Mouse (Mus musculus): ENCODE measurements around the gene Ina. TPM values are rescaled to one million over a fixed set of nuclear protein-coding genes. Genes with fewer than 3 reads are reported as not detected.

Gene Ina
- total and polyA plus RNA-seq, 3 experiments: not detected

GRCm38 (mm10) chr19:47050271-47051032 lies 36.0 kb downstream of the Ina start, which contains the start of gene Pcgf6 (continued):
- peak; percentile 86 for TF ChIP-seq POLR2AphosphoS2 (IDR thresholded peaks at IDR 0.05; ENCODE audit: low read length)
- TF ChIP-seq GATA1 (IDR thresholded peaks at IDR 0.05; ENCODE audit: low read depth, low read length): no peak
- TF ChIP-seq ZNF384 (IDR thresholded peaks at IDR 0.05; ENCODE audit: low read depth, low read length): no peak
- no peak for TF ChIP-seq SMC3 (IDR thresholded peaks at IDR 0.05; ENCODE audit: low read depth, low read length)
- TF ChIP-seq TAL1 (IDR thresholded peaks at IDR 0.05; ENCODE audit: low read length): no peak
- no peak for TF ChIP-seq BHLHE40 (IDR thresholded peaks at IDR 0.05; ENCODE audit: borderline replicate concordance, low read depth, low read length)
- no peak for TF ChIP-seq CTCF (IDR thresholded peaks at IDR 0.05 in 2 of 3, conservative IDR thresholded peaks at IDR 0.05 in 1 of 3; ENCODE audit: control insufficient read depth in 1 of 3, insufficient read depth in 1 of 3, low read depth in 2 of 3, low read length in 3 of 3, poor library complexity in 1 of 3, severe bottlenecking in 1 of 3)
- TF ChIP-seq ETS1 (IDR thresholded peaks at IDR 0.05; ENCODE audit: low read depth, low read length): no peak
- peak; percentile 78 for TF ChIP-seq TBP (IDR thresholded peaks at IDR 0.05; ENCODE audit: low read depth, low read length)
- TF ChIP-seq POLR2A (IDR thresholded peaks at IDR 0.05; ENCODE audit: control insufficient read depth in 1 of 2, insufficient read depth in 1 of 2, low read depth in 1 of 2, low read length in 2 of 2, poor library complexity in 1 of 2): peak; percentile 82 to 86
- peak; percentile 91 for TF ChIP-seq NELFE (IDR thresholded peaks at IDR 0.05; ENCODE audit: low read depth, low read length)

GRCm38 (mm10) chr19:47052927-47053326 lies 38.4 kb downstream of the Ina start:
- H3K27ac ChIP-seq (ENCODE audit: control insufficient read depth, low read depth, low read length): no peak overlapping the region
- peaks cover 4 to 24% of the 10 kb centered on the region in 2 experiments for H3K4me1 ChIP-seq (ENCODE audit: control insufficient read depth in 1 of 2, insufficient read depth in 2 of 2, low read length in 2 of 2)
- H3K79me2 ChIP-seq (ENCODE audit: control insufficient read depth, insufficient read depth, low read length, poor library complexity): peaks cover 20% of the 10 kb centered on the region
- H3K4me3 ChIP-seq (ENCODE audit: control insufficient read depth in 1 of 2, insufficient read depth in 1 of 2, low read depth in 2 of 2, low read length in 2 of 2): no peak overlapping the region
- no peaks in the 10 kb centered on the region for H3K9me3 ChIP-seq (replicated peaks; ENCODE audit: insufficient read depth, low read length)
- no peaks in the 10 kb centered on the region for H3K27me3 ChIP-seq (ENCODE audit: control insufficient read depth in 1 of 2, insufficient read depth in 2 of 2, low read length in 2 of 2)
- TF ChIP-seq GATA1 (IDR thresholded peaks at IDR 0.05; ENCODE audit: low read depth, low read length): no peak
- TF ChIP-seq MYC (IDR thresholded peaks at IDR 0.05; ENCODE audit: low read depth, low read length): peak; percentile 81; the same call in 1 of the 2 replicates
- peak; percentile 59; the same call in 1 of the 2 replicates for TF ChIP-seq USF1 (IDR thresholded peaks at IDR 0.05; ENCODE audit: low read depth, low read length)
- peak; percentile 42; the same call in 1 of the 2 replicates for TF ChIP-seq ZNF384 (IDR thresholded peaks at IDR 0.05; ENCODE audit: low read depth, low read length)
- H3K36me3 ChIP-seq (ENCODE audit: control insufficient read depth in 1 of 2, insufficient read depth in 2 of 2, low read length in 2 of 2): peaks cover 1 to 20% of the 10 kb centered on the region in 2 experiments
- DNase-seq (ENCODE audit: low read depth, low spot score): no peak
- H3K9ac ChIP-seq (ENCODE audit: control insufficient read depth, low read depth, low read length, poor library complexity, severe bottlenecking): no peak overlapping the region

GRCm38 (mm10) chr19:47053471-47053870 lies 39.0 kb downstream of the Ina start:
- Histone ChIP-seq H3K27ac (ENCODE audit: control insufficient read depth, low read depth, low read length) (no peak overlapping the region), H3K4me1 (ENCODE audit: control insufficient read depth in 1 of 2, insufficient read depth in 2 of 2, low read length in 2 of 2) (peaks cover 4 to 25% of the 10 kb centered on the region in 2 experiments), H3K79me2 (ENCODE audit: control insufficient read depth, insufficient read depth, low read length, poor library complexity) (peaks cover 18% of the 10 kb centered on the region), H3K27me3 (ENCODE audit: control insufficient read depth in 1 of 2, insufficient read depth in 2 of 2, low read length in 2 of 2) (no peaks in the 10 kb centered on the region), H3K36me3 (ENCODE audit: control insufficient read depth in 1 of 2, insufficient read depth in 2 of 2, low read length in 2 of 2) (peaks cover 0 to 21% of the 10 kb centered on the region in 2 experiments; a peak in 2 of 4 replicates), H3K4me3 (ENCODE audit: control insufficient read depth in 1 of 2, insufficient read depth in 1 of 2, low read depth in 2 of 2, low read length in 2 of 2) (no peak overlapping the region), H3K9ac (ENCODE audit: control insufficient read depth, low read depth, low read length, poor library complexity, severe bottlenecking) (no peak overlapping the region), H3K9me3 (replicated peaks; ENCODE audit: insufficient read depth, low read length) (no peaks in the 10 kb centered on the region)
- TF ChIP-seq RCOR1 (IDR thresholded peaks at IDR 0.05; ENCODE audit: low read depth, low read length) (no peak), MEF2A (IDR thresholded peaks at IDR 0.05; ENCODE audit: extremely low read depth, insufficient replicate concordance, low read depth, low read length, poor library complexity, severe bottlenecking) (no peak), ELF1 (IDR thresholded peaks at IDR 0.05; ENCODE audit: low read depth, low read length) (no peak), MYB (IDR thresholded peaks at IDR 0.05; ENCODE audit: low read depth, low read length) (no peak), NELFE (IDR thresholded peaks at IDR 0.05; ENCODE audit: low read depth, low read length) (no peak), MAX (IDR thresholded peaks at IDR 0.05; ENCODE audit: low read length) (no peak), TAL1 (IDR thresholded peaks at IDR 0.05; ENCODE audit: low read length) (no peak), CTCF (IDR thresholded peaks at IDR 0.05 in 2 of 3, conservative IDR thresholded peaks at IDR 0.05 in 1 of 3; ENCODE audit: control insufficient read depth in 1 of 3, insufficient read depth in 1 of 3, low read depth in 2 of 3, low read length in 3 of 3, poor library complexity in 1 of 3, severe bottlenecking in 1 of 3) (no peak), MXI1 (IDR thresholded peaks at IDR 0.05; ENCODE audit: low read depth, low read length) (no peak), SMC3 (IDR thresholded peaks at IDR 0.05; ENCODE audit: low read depth, low read length) (no peak), ZC3H11A (IDR thresholded peaks at IDR 0.05; ENCODE audit: low read depth, low read length) (no peak), USF1 (IDR thresholded peaks at IDR 0.05; ENCODE audit: low read depth, low read length) (no peak), TCF12 (IDR thresholded peaks at IDR 0.05; ENCODE audit: low read depth, low read length) (no peak), POLR2AphosphoS5 (IDR thresholded peaks at IDR 0.05; ENCODE audit: borderline replicate concordance, low read depth, low read length) (no peak)
- DNase-seq (ENCODE audit: low read depth, low spot score): no peak

Data from MEL (cell line).